Mouse (Mus musculus) B cell, adult (primary cell): ENCODE data around the gene Lrrc27. TPM values are rescaled to one million over a fixed set of nuclear protein-coding genes. Genes with fewer than 3 reads are reported as not detected.

Experiments used
- total RNA-seq: library from RNA; stranded (reverse); gene quantifications from 4 replicates; pipeline ENCODE4 v1.2.4, GENCODE M21; 2023; ENCODE audit not compliant: inconsistent age

Lrrc27 gene
- 0.87 TPM in 1 of 4 replicates, not detected in the others for total RNA-seq

DNA sequence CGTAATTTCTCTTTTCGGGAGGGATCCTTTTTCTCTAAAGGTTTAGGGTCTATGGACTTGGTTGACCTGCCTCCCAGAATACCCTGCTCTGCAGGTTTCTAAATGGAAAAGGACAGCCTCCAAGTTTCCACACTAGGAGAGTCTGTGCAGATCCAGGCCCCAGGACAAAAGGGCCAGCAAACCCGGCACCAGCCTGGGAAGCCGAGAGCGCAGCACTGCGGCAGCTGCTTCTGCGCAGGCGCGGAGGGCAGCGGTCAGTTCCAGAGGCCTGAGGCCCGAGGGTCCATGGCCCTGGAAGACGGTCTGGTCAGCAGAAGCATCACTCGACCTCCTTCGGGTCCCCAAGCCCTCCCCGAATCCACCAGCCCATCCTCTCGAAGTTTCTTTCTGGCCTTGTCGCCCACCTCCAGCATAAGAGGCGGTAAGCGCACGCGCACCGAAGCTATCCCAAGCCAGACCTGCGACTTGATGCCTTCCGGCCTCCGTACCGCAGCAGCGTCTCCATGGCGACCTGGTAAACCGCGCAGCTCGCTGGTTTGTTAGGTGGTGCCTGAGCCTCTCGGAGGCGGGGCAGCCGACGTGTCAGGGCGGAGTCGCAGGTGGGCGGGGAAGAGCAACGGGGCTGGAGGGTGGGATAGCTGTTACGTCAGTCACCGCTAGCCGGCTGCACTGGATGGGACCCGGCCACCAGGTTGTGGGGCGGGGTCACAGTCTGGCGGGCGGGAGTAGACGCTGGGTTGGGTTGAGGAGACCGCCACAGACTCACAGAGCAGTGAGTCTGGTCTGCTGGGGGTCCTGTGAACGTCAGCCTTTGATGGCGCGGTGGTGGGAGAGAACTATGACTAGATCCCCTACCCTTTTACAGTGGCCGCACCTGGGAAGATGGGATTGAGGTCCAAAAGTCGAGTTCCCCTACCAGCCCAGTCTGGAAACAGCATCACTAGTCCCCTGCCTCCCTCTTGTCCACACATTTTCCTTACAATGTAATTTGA, at the start of gene Lrrc27, which contains the start of gene Stk32c:
Gene Lrrc27, plus strand, starts transcription at position 235 of the 992 bp plus-strand sequence.
Gene Stk32c, minus strand, starts transcription at position 554 of the 992 bp plus-strand sequence.

DNA sequence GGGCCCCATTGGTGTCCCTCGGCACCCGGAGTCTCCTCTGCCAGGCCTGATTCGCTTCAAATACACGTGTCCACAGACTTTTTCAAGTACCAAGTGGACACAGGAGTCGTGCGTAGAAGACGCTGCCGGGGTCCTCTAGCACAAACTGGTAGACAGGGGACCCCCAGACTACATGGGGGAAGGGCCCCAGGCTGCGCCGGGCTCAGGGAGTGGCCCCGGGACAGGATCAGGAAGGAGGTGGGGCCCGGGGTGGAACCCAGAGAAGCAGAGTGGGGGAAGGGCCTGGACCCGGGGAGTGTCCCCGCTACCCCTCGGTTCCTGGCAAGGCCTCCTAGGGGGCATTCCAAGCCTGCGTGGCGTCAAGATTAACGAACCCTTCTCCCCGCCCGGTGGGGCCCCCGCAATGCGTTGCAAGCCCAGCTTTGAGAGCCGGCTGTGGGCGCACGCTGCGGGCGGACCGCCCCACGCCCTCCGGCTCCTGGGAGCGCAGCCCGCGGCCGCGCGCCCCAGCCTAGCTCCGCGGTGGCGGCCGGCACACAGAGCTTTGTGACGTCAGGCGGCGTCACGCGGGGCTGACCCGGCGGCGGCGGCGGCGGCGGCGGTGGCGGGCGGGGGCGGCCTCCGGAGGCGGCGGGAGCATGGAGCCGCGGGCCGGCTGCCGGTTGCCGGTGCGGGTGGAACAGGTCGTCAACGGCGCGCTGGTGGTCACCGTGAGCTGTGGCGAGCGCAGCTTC, 35.3 kb downstream of the Lrrc27 start, which contains the start of gene Pwwp2b:
Gene Pwwp2b, plus strand, starts transcription at position 602 of the 734 bp plus-strand sequence.

Other genes starting within 250 kb of the Lrrc27 start
- gene Dpysl4, start 127.0 kb upstream of the Lrrc27 start, total RNA-seq = not detected in 4 replicates
- gene Stk32c, start 319 bp downstream of the Lrrc27 start, total RNA-seq = 0.24 to 0.26 TPM in 2 of 4 replicates, not detected in the others
- gene Pwwp2b, start 35.5 kb downstream of the Lrrc27 start, total RNA-seq = 2.9 to 4.1 TPM (median 3.1 TPM) in 4 replicates
- gene Inpp5a, start 176.1 kb downstream of the Lrrc27 start, total RNA-seq = 30.0 to 34.8 TPM (median 32.7 TPM) in 4 replicates